Mouse (Mus musculus) spleen, postnatal 0 days (tissue): ENCODE results near the gene Foxi2. TPM values are rescaled to one million over a fixed set of nuclear protein-coding genes. Genes with fewer than 3 reads are reported as not detected.

Experiments
- polyA plus RNA-seq: library from polyadenylated mRNA; unstranded; fragments of >200 nt; fragmentation: Nextera tagmentation; extraction: Ambion mirVana; gene quantifications from 2 replicates; pipeline ENCODE4 v1.2.1, GENCODE M21; 2015

Foxi2 gene
- polyA plus RNA-seq = not detected in 2 replicates

DNA sequence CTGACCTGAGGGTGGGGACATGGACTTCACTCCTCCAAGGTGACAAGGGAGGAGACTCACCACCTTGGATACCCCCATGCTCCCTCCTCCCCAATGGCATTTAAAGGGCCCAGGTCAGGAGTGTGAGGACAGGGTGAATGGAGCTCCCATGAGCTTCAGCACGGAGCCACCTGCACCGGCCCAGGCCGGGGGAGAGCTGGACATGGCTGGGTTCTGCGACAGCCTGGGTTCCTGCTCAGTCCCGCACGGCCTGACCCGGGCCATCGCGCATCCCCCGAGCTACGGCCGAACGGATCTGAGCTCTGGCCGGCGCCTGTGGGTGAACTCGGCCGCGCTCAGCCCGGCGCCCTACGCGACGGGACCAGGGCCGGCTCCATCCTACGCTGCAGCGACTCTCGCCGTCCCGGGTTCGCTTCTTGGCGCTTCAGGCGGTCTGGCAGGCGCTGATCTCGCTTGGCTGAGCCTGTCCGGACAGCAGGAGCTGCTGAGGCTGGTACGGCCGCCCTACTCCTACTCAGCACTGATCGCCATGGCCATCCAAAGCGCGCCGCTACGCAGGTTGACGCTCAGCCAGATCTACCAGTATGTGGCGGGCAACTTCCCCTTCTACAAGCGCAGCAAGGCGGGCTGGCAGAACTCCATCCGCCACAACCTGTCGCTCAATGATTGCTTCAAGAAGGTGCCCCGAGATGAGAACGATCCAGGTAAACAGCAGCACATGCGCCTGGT is at the start of gene Foxi2:
Foxi2 (plus strand) TSS at position 72 of the 729 bp plus-strand sequence.

Other genes starting within 250 kb of the Foxi2 start
- 0.21 TPM in 1 of 2 replicates, not detected in the other for gene Nps, start 151.6 kb upstream of the Foxi2 start, polyA plus RNA-seq
- not detected in 2 replicates for gene Clrn3, start 118.3 kb downstream of the Foxi2 start, polyA plus RNA-seq
- gene Ptpre, start 127.2 kb downstream of the Foxi2 start, polyA plus RNA-seq = 13.6 and 17.4 TPM in 2 replicates